Mouse (Mus musculus) kidney, postnatal 36 days (tissue): ENCODE measurements around the gene Tbc1d13.

Experiments
- DNase-seq, 2 experiments: peaks; one replicate each; pipeline ENCODE4 v3.0.0; 2021 to 2022; ENCODE audit warnings: mixed read lengths in 2 of 2

Gene Tbc1d13

GRCm38 (mm10) chr2:30133613-30134377 is at the start of gene Tbc1d13:
Gene Tbc1d13 (plus strand): TSS chr2:30133746.
- peak; percentile 99 for DNase-seq

GRCm38 (mm10) chr2:30084113-30084512 is 49.4 kb upstream of the Tbc1d13 start:
- no peak for DNase-seq

GRCm38 (mm10) chr2:30084632-30085031 is 48.9 kb upstream of the Tbc1d13 start:
- no peak for DNase-seq

DNA sequence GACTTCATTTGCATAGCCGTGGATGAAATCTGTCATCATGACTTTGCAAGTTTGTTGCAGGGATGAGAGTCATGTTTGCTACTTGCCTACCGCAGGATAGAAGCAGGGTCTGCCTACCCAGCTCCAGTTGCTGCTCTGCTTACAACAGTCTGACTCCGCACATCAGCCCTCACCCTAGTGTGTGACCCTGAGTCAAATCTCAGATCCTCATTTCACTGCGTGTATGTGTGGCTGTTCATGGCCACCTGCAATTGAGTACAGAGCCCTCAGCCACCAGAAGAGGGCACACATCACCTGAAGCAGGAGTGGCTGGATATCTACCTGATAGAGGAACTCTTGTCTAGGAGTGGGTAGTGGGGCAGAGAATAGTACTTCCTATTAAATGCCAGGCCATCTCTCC is 46.2 kb upstream of the Tbc1d13 start:
- DNase-seq, result no peak

- no peak for DNase-seq
These were observed 42.0 kb upstream of the Tbc1d13 start for GRCm38 (mm10) chr2:30091521-30091920.

DNA sequence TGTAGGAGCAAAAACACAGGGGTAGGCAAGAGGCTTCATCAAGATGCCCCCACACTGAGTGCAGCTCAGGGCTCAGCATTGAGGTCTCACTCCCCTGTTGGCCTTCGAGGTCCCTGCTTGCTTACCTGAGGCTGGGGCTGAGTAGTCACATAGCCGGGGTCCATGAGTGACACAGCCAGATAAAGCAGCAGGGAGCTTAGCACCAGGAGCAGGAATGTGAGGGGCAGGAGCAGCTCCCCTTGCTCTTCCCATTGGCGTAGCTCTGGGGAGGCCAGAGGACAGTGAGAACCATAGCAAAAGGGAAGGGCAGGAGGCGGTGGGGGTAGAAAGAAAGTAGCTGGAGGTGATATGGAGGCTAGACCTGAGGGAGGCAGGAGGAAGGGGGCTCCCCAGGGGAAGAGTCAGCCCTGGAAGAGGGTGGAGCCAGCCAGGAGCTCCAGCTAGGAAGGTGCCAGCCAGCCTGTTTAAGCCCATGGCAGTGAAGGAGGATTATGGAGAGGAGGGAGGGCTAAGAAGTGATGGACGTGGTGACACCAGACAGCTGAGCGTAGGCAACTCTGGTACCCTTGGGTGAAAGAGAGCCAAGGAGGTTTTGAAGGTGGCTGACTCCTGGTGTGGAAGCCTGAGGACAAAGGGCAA is 41.1 kb upstream of the Tbc1d13 start:
- no peak for DNase-seq

DNA sequence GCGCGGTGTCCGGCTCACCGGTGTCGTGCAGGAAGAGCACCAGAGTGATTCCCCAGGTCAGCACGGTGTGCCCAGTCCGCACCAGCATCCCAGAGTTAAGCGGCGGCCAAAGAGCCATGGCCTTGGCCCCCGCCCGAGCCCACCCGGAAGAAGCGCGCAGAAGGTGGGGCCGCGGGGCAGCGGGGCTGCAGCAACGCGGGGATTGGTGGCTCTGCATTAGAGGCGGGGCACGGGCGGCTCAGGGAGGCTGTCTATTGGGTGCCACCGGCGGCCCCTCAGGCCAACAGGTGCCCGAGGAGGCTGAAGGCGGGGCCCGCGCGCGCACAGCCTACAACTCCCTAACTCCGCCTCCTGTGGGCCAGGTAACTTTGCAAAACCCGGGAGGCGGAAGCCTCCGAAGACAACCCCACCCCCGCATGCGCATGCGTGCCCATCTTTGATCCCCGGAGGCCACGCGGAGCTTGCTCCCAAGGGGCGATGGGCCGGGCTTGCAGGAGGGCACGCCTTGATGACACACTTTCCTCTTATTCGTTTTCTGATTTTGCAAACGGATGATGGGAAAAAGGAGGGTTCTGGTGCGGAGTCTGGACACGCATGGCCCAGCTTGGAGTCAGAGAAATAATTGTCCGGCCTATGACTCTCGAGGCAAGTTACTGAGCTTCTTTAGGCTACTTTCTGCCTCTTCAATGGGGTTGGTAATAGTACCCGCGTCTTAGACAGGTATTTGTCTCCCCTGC is 39.9 kb upstream of the Tbc1d13 start, which contains the start of gene Zdhhc12:
Gene Zdhhc12 (minus strand): TSS at position 178 of the 737 bp plus-strand sequence.
- peak; percentile 98 for DNase-seq

- no peak for DNase-seq
These were observed 39.3 kb upstream of the Tbc1d13 start for GRCm38 (mm10) chr2:30094208-30094588.

GRCm38 (mm10) chr2:30095882-30096527 is 37.5 kb upstream of the Tbc1d13 start:
- DNase-seq, result peak; percentile 70 to 84

DNA sequence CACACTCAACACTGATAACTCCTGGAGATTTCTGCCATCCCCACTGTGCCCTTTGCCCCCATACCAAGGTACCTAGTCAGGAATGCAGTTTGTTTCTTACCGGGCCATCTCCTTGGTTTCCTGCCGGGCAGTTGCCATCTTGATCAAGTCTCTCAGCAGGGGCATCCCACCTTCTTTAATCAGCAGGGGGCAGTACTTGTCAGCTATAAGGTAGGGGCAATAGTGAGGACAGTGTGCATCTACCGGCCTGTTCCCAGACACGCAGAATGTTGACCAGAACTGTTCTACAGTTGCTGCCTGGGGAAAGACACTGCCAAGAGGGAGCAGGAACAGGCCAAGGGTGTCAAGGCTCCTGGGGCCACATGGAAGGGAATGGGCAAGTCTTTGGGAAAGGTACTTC is 33.3 kb upstream of the Tbc1d13 start:
- DNase-seq, result peak in 1 of 2 experiments; percentile 31

- DNase-seq, result peak; percentile 53 to 80
These were observed 27.2 kb upstream of the Tbc1d13 start for GRCm38 (mm10) chr2:30106364-30106763.

DNA sequence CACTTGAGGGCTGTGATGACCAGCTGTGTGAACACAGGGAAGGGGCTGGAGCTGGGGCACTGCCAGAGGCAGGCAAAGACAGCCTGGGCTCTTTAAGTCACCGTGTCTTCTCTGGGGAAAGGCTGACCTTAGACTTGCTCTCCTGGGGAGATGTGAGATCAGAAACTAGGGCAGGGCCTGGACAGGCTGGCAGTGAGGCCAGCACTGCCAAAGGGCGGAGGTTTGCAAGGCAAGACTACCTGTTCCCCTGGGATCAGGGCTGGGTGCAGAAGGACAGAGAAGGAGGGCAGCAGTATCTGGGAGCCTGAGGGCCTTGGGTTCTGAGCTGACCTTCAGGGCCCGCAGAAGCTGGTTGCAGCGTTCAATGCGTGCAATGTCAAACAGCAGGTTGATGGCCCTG is 25.9 kb upstream of the Tbc1d13 start:
- DNase-seq, result no peak

- DNase-seq, result no peak
These were observed 25.3 kb upstream of the Tbc1d13 start for GRCm38 (mm10) chr2:30108260-30108659.

DNA sequence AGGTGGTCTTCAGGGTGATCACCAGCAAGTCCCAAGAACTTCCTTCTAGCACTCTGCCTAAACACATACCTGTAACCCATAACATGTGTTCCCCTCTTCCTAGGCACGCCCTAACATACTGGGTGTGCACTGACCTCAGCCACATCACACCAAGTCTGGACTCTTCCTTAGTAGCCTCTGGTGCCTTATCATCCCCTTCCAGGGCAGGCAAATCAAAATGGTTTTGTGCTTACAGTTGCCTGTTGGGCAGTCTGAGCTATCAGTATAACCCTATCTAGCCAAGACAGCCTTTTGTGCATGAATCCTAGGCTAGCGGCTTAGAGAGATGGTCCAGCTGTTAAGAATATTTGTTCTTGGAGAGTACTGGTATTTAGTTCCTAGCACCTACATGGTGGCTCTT is 22.0 kb upstream of the Tbc1d13 start:
- DNase-seq, result no peak

- no peak for DNase-seq
These were observed 21.0 kb upstream of the Tbc1d13 start for GRCm38 (mm10) chr2:30112564-30112963.

- DNase-seq, result no peak
These were observed 13.9 kb upstream of the Tbc1d13 start for GRCm38 (mm10) chr2:30119641-30120051.

DNA sequence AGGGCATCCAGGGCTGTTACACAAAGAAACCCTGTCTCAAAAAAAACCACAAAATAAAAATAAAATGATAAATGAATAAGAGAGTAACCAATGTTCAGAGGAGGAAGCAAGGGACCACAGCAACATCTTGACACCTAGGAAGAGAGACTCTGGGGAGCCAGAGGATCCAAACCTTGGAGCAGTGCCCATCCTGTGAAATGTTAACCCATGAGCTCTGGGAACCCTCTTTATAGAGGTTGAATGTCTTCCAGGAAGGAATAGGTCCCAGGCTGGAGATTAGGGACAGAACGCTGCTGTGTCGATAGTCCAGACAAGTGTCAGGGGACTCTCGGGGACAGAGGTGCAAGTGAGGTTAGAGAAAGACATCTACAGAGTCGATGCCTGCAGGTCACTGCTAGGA is 13.3 kb upstream of the Tbc1d13 start:
- peak; percentile 66 to 78 for DNase-seq

GRCm38 (mm10) chr2:30122766-30123165 is 10.8 kb upstream of the Tbc1d13 start:
- no peak for DNase-seq

GRCm38 (mm10) chr2:30123729-30124471 is 9.6 kb upstream of the Tbc1d13 start:
- no peak for DNase-seq

GRCm38 (mm10) chr2:30124472-30125274 is 8.9 kb upstream of the Tbc1d13 start, which contains the start of gene Zer1:
Gene Zer1 (minus strand): TSS chr2:30124585.
- DNase-seq, result peak; percentile 98 to 100

GRCm38 (mm10) chr2:30128789-30129188 is 4.8 kb upstream of the Tbc1d13 start:
- peak; percentile 64 to 66 for DNase-seq
